Mouse (Mus musculus) lung, postnatal 25 days (tissue): ENCODE data around the gene Tmc1.

Experiments
- DNase-seq: peaks from one replicate; pipeline ENCODE4 v3.0.0; 2022; ENCODE audit warnings: low spot score

Gene Tmc1

DNA sequence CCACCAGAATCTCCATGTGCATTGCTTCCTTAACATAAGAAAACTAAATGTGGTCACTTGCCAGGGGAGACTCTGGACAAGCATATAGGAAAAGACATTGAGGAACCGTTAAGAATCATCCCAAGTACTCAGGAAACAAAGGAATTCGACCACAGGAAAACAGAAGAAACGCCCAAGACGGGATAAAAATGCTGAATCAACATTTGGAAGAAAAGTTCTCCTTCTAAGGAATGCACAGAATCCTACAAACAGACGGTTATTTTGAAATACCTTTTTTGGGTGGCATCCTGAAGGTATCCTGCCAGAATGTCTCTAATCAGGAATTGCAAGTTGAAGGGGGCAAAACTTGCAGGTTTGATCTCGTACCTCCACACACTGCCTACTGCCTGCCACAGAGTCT lies at the start of gene Tmc1:
Gene Tmc1 (minus strand): TSS at position 329 of the 400 bp plus-strand sequence.
- DNase-seq, result no peak

DNA sequence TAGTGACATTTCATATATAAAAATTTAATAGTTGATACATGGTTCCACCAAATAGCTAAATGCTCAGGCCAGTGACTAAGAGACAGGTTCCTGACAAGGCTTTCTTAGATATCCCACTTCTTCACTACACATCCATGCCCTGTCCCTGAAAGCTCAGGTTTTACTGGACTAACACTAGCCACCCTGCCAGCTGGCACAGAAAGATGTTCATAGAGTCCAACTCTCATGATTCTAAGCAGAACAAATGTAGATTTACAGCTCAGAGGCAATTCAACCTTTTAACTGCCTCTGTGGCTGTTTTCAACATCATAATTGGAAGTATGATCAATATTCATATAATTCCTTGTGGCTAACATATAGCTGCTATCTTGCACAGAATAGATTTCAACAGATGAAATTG lies 47.5 kb upstream of the Tmc1 start:
- no peak for DNase-seq

DNA sequence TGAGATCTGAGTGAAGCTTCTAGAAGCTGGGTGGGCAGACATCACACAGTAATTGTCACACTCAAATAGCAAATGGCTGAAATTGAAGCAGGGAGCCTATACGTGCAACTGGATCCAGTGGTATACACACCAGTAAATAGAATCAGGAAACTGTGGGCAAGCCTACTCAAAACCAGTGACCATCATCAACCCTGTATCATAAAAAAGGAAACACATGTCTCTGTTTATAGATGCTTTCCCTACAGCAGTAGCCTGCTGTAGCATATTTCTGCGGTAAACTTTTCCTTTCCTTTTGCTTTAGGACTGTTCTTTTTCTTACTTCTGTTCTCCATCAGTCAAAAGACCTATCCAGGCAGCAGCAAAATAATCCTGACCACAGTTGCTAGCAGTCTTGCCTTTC lies 25.2 kb upstream of the Tmc1 start:
- DNase-seq, result no peak

DNA sequence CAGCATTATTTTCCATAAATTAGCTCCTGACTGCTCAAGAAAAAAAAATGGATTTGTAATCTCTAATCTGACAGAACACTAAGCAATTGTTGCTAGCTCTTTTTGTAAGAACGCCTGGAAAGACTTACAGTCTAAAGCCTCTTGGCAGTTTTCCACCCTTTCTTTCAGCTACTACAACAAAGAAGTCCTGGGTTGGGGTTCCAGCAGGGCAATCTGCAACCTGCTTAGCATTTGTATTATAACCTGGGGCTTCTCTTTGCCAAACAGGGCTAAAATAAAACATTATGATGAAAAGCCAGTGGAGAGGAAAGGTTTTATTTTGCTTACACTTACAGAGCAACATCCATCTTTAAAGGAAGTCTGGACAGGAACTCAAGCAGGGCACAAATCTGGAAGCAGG lies 24.1 kb upstream of the Tmc1 start:
- DNase-seq, result no peak

GRCm38 (mm10) chr19:20971926-20972325 lies 17.9 kb upstream of the Tmc1 start:
- no peak for DNase-seq

- no peak for DNase-seq
Observed at GRCm38 (mm10) chr19:20954815-20955214, 813 bp upstream of the Tmc1 start.

- DNase-seq, result no peak
Observed at GRCm38 (mm10) chr19:20944446-20944845, 9.6 kb downstream of the Tmc1 start.

- DNase-seq, result no peak
Observed at GRCm38 (mm10) chr19:20924282-20924681, 29.7 kb downstream of the Tmc1 start.

GRCm38 (mm10) chr19:20923336-20924211 lies 30.4 kb downstream of the Tmc1 start:
- DNase-seq, result no peak

GRCm38 (mm10) chr19:20918241-20918640 lies 35.8 kb downstream of the Tmc1 start:
- DNase-seq, result no peak

DNA sequence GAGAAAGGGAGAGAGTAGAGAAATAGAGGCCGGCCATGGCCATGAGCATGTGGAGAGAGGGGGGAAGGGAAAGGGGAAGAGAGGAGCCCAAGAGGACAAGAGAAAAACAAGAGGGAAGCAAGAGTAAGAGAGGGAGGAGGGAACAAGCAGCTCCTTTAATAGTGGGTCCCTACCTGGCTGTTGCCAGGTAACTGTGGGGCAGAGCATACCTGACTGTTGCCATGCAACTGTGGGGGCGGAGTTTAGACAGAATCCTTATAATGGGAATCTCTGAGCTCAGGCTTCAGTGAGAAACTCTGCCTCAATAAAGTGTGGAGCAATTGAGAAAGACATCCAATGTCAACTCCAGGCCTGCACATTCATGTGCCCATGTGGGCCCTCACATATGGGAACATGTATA lies 38.9 kb downstream of the Tmc1 start:
- DNase-seq, result no peak

DNA sequence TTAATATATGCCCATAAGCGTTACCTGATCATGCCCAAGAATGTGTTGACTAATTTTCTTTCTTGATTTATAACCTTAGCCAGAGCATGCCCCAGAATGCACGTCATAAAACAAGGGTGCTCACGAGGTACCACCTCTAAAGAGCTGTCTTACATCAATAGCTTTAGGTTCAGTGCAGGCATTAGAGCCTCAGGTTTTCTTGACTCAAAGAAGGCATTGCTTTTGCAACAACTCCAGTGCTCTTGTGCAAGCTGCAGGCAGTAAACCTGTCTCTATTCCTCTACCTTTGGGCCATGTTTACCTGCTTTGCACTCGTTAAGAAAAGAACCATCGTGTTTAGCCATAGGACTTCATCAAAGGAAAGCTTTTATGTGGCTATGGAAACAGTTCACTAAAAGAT lies 43.6 kb downstream of the Tmc1 start:
- no peak for DNase-seq

GRCm38 (mm10) chr19:20881205-20881604 lies 72.8 kb downstream of the Tmc1 start:
- no peak for DNase-seq

DNA sequence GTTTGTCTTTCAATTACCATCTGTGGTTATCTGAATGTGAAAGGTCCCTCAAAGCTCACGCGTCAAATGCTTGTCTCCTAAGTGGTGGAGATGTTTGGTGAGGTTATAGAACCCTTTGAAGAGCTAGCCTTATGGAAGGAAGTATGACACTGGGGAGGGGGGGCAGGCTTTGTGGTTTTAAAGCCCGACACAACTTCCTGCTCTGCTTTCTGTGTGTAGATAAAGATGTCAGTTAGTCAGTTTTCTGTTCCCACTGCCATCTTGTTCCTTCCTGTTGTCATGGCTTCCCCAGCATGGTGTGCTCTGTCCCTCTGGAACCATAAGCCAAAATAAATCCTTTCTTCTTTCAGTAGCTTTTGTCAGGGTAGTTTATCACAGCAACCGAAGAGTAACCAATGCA lies 78.1 kb downstream of the Tmc1 start:
- no peak for DNase-seq

DNA sequence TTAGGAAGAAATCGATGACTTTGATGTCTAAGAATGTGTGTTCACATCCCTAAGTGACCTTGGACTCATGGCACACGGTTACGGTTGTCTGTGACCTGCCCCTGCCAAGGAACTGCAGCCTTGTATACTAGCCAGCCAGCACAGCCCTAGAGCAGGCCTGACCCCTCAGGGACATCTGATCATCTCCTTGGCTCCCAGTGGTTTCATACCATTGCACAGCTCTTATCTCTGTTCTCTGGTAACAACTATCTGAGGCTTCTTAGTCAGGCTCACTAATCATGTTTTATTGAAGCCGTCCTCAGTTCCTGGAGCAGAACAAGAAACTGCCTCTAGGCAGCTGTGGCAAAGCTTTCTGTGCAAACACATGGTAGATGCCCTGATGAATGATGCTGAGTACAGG lies 92.2 kb downstream of the Tmc1 start:
- no peak for DNase-seq

DNA sequence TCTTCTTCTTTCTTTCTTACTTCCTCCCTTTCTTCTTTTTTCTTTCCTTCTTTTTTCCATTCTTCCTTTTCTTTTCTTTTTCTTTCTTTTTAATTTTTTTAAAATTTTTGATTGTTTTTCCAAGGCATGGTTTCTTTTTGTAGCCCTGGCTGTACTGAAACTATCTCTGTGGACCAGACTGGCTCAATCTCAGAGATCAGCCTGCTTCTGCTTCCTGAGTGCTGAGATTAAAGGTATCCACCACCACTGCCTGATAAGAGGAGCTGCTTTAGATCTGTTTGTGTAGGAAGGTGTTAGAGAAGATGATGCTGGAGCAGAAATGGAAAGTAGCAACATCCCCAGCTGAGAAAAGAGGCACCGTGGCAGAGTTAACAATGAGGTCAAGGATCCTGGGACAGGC lies 93.7 kb downstream of the Tmc1 start:
- DNase-seq, result no peak

GRCm38 (mm10) chr19:20857819-20858218 lies 96.2 kb downstream of the Tmc1 start:
- DNase-seq, result no peak

DNA sequence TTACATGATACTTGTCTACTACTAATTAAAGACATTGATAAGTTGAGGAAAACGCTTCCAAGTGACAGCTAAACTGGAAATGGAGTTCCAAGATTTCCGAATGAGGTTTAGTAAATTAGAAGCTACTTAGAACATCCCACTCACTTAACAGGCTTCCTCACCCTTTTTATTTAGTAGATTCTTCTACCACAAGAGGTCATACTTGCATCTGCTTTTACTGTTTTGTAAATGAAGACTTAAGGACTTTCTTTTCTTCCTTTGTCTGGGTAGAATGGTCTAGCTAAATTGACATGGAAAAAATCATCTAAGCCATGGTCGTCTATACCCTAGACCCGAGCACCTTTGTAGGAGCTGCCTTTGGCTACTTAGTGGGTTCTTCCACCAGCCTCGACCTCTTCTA lies 105.1 kb downstream of the Tmc1 start:
- DNase-seq, result no peak

- DNase-seq, result no peak
Observed at GRCm38 (mm10) chr19:20847476-20848073, 106.4 kb downstream of the Tmc1 start.

- no peak for DNase-seq
Observed at GRCm38 (mm10) chr19:20837422-20837821, 116.6 kb downstream of the Tmc1 start.

DNA sequence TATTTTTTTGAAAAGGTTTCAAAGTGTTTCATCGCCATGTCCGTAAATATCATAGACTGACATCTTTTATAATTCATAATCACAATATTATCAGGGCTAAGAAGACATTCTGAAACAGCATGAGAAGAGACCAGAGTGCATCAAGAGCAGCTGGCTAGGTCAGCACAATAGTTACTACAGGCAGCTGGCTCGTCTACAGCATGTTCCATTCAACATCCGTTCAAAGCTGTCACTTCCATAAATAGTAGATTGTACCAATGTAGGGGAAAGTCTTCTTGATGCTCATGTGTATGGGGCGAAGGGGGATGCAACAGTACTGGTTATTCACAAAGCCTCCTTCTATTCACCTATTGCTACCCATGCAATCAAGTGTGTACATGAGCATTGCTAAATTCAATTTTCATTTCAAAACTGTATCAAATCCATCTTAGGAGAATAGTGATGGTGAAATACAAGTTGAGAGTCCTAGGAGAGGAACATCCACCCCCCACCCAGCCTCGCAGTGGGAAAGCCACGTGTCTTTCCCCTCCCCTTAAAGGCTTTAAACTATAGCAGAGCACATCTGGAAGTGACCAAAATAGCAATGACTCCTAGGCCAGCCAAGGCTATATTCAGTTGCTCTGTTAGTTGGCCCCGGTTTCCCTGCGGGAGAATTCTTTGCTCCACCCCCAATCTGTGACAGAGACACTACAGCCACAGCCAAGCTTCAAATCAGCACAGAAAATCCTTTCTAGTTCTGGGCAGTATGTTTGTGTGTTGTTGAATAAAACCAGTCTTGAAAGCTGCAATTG lies 117.8 kb downstream of the Tmc1 start:
- no peak for DNase-seq

DNA sequence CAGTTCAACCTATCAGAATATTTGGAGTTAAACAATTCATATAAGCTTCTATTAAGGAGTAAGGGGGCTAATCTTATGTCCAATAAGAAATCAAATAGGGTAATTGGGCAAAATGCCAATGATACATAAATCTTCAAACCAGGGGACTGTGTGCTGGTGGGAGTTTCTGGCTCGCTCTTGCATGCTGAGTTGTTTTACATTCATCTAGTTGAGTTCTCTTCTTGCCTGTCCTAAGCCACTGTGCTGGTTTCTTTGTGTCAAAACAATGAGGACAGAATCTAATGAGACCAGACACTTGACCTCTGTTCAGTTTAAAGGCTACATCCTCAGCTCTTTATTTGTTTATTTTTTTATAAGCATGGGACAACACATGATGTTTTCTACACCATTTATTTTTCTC lies 119.1 kb downstream of the Tmc1 start:
- no peak for DNase-seq

DNA sequence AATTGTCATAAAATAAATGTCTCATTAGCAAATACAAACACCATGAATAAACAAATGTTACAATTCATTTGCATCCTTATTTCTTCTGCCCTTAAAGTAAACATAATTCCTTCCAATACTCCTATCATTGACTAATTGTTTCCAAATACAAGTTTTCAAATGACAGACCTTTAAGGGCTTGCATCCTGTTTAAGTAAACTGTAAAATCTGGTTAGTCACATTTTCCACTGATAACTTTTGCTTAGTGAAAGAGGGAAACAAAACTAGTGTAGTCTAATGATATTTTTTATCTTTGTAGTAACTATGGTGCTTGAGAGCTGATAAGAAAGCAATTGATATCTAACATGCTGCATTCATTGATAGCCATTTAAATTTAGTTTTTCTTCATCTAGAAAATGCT lies 154.5 kb downstream of the Tmc1 start:
- no peak for DNase-seq
